Mouse (Mus musculus): Measurements from ENCODE around the gene Ak1. TPM values are rescaled to one million over a fixed set of nuclear protein-coding genes. Genes with fewer than 3 reads are reported as not detected.

Gene Ak1
- total RNA-seq, 2 experiments from 2014 or later: 733 to 743 TPM

DNA sequence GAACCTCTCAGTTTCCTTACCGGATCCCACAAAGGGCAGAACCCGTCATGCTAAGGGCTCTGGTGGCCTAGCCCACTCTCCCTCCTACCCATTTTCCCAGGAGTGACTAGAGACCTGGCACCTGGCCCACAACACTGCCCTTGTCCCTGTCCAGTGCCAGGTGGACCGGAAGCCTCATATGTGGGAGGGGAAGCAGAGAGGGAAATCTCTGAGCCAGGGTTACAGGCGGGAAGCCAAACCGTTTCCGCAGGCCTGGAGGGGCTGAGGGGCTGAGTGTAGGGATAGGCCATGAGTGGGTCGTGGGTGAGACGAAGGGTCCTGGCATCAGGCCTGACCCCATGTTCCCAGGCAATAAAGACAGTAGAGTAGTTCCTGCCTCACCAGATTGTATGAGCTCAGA, 23.1 kb upstream of the Ak1 start:
- intact Hi-C loops (cut with DNase I): no loop called here
- DNase-seq (ENCODE audit: low spot score): no peak

- DNase-seq (ENCODE audit: low spot score): no peak
- intact Hi-C loops (cut with DNase I): no loop called here
Measured at GRCm38 (mm10) chr2:32599409-32599808, 22.1 kb upstream of the Ak1 start, which contains the start of gene St6galnac6. TSS of gene St6galnac6 (plus strand) at chr2:32599709.

DNA sequence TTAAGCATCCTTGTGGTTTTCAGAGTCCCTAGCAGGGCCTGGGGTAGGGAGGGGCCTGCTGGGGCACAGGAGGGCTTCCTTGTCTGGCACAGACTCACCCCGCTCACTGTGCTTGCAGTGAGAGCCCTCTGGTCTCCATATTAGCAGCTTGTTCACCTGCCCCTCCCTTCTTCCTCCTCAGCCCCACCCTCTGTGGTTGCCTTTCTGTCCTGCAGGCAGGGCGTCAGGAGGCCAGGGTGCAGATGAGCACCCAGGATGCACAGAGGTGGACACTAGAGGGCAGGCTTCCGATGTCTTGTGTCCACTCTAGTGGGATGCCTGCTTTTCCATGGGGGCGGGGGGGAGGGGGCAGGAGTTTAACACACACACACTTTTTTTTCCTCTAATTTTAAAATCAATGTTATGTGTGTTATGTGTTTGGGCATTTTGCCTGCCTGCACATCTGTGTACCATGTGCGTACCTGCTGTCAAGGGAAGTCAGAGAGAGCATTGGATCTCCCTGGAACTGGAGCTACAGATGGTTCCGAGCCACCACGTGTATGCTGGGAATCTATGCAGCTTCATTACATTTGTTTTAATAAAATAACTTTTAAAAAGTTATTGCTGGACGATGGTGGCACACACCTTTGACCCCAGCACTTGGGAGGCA, 20.0 kb upstream of the Ak1 start:
- DNase-seq (ENCODE audit: low spot score): no peak

DNA sequence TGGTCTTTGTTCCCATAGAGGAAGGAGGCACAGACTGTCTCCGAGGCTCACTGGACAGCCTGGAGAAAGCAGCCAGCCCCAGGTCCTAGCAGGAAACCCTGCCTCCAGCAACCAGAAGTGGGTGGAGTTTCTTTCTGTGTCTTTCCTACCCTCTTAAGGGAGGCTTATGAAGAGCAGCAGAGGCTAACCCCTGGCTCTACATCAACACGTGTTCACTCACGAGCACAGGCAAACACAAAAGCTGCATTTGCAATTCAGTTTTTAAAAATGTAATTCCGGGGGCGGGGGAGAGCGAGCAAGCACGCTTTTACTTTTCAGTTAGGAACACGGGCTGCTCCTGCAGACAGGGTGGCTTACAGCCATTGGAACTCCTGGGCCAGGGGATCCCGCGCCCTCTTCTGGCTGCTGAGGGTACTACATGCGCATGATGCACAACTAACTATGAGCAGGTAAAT, 18.9 kb upstream of the Ak1 start:
- peak; percentile 70 for DNase-seq (ENCODE audit: low spot score)
- intact Hi-C loops (cut with DNase I): loop anchor here (1.0 kb wide), 1 partner anchor 19 kb away; no protein-coding TSS in a partner anchor

More for the DNA sequence above, 20.0 kb upstream of the Ak1 start:
- intact Hi-C loops (cut with DNase I): loop anchor here (1.0 kb wide), 1 partner anchor 18 kb away; no protein-coding TSS in a partner anchor

GRCm38 (mm10) chr2:32604631-32605030, 16.9 kb upstream of the Ak1 start:
- intact Hi-C loops (cut with DNase I): loop anchor here (1.0 kb wide), 1 partner anchor 18 kb away; no protein-coding TSS in a partner anchor
- DNase-seq (ENCODE audit: low spot score): no peak

DNA sequence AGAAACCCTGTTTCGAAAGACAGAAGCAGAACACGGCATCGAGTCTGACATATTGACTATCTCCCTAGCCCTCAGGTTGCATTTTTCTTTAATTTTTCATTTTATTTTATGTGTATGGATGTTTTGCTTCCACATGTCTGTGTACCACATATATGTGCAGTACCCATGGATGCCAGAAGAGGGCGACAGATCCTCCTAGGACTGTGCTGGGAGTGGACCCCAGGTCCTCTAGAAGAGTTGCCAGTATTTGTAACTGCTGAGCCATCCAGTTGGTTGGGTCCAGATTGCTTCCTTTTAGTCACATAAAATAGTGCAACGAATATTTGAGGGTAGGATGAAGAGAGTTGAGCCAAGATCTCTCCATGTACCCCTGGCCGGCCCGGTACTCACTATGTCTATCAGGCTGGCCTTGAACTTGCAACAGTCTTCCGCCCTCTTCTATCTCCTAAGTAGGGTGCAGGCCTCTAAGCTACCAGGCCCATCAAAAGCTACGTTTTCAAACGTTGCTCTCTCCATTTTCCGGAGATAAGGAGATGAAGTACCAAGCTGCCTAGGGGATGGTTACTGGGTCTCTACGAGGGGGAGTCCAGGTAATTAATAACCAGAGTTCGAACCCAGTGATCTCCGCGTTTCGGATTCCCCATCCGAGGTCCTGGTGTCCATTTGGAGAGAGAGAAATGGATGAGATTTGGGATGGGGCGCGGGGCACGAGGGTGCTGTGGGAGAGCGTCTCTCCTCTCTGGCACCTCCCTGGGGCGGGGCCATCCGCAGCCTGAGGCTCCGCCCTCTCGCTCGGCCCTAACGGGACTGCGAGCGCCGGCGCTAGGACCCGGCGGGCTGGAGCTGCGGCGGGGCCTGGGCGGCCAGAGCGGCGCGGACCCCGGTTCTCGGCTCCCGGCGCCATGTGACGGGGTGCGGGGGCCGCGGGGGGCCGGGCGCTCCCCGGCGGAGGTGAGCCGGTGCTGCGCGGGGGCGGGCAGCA, 15.1 kb upstream of the Ak1 start:
- peak; percentile 81 for DNase-seq (ENCODE audit: low spot score)
- intact Hi-C loops (cut with DNase I): no loop called here

GRCm38 (mm10) chr2:32607262-32607947, 14.2 kb upstream of the Ak1 start:
- intact Hi-C loops (cut with DNase I): no loop called here
- peak; percentile 48 for DNase-seq (ENCODE audit: low spot score)

GRCm38 (mm10) chr2:32608141-32608777, 13.3 kb upstream of the Ak1 start:
- intact Hi-C loops (cut with DNase I): no loop called here

GRCm38 (mm10) chr2:32608778-32609435, 12.7 kb upstream of the Ak1 start:
- intact Hi-C loops (cut with DNase I): no loop called here
- DNase-seq (ENCODE audit: low spot score): no peak

More at GRCm38 (mm10) chr2:32608141-32608777, 13.3 kb upstream of the Ak1 start:
- peak; percentile 76 for DNase-seq (ENCODE audit: low spot score)

GRCm38 (mm10) chr2:32610610-32611229, 10.8 kb upstream of the Ak1 start:
- DNase-seq (ENCODE audit: low spot score): no peak
- intact Hi-C loops (cut with DNase I): no loop called here

DNA sequence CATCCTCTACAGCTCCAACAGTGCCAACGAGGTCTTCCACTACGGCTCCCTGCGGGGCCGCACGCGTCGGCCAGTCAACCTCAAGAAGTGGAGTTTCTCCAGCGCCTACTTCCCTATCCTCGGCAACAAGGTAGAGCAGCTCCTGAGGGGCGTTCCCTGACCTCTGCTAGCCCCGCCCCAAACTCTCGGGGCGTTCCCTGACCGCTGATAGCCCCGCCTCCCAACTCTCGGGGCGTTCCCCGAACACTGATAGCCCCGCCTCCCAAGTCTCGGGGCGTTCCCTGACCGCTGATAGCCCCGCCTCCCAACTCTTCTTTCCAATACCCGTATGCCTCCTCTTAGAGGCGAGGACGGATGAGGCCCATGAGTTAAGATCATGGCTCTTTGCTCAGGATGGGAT, 9.3 kb upstream of the Ak1 start:
- no peak for DNase-seq (ENCODE audit: low spot score)
- intact Hi-C loops (cut with DNase I): no loop called here

DNA sequence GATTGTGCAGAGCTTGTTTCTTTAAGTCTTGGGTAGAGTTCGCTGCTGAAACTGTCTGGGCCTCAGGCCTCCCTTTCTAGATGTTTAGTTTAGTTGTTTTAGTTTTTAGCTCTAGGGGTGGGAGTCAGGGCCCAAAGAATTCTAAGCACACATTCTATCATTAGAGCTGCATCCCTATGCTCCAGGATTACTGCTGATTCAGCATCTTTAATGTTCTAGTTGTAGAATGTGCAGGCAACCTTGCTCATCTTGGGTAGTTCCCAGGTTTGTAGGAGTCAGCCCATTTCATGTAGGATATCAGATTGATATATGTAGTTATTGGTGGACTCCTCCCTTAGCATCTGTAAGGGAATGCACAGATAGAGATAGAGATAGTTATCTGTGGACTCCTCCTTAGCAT, 4.4 kb upstream of the Ak1 start:
- intact Hi-C loops (cut with DNase I): loop anchor here (5.0 kb wide), 1 partner anchor 35 kb away; no protein-coding TSS in a partner anchor
- DNase-seq (ENCODE audit: low spot score): no peak

GRCm38 (mm10) chr2:32617601-32618000, 4.0 kb upstream of the Ak1 start:
- no peak for DNase-seq (ENCODE audit: low spot score)
- intact Hi-C loops (cut with DNase I): loop anchor here (5.0 kb wide), 1 partner anchor 35 kb away; no protein-coding TSS in a partner anchor

DNA sequence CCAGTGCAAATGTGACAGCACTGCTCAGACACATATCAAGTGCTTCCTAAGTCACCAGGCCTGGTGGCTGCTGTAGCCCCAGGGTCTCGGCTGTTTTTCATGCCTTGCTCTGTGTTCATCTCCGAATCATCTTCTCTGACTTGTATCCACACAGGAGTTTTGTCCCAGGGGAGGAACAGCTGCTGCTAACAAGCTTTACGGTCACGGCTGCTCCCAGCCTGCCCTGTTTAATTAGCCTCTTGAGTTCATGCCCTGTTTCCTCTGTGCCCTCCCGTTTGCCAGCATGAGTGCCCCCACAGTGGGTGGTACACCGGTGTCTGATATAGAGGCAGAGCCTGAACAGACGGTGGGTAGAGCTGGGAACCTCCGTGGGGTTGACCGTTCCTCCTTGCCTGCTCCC, 3.5 kb upstream of the Ak1 start:
- intact Hi-C loops (cut with DNase I): loop anchor here (5.0 kb wide), 1 partner anchor 36 kb away; no protein-coding TSS in a partner anchor
- DNase-seq (ENCODE audit: low spot score): no peak

DNA sequence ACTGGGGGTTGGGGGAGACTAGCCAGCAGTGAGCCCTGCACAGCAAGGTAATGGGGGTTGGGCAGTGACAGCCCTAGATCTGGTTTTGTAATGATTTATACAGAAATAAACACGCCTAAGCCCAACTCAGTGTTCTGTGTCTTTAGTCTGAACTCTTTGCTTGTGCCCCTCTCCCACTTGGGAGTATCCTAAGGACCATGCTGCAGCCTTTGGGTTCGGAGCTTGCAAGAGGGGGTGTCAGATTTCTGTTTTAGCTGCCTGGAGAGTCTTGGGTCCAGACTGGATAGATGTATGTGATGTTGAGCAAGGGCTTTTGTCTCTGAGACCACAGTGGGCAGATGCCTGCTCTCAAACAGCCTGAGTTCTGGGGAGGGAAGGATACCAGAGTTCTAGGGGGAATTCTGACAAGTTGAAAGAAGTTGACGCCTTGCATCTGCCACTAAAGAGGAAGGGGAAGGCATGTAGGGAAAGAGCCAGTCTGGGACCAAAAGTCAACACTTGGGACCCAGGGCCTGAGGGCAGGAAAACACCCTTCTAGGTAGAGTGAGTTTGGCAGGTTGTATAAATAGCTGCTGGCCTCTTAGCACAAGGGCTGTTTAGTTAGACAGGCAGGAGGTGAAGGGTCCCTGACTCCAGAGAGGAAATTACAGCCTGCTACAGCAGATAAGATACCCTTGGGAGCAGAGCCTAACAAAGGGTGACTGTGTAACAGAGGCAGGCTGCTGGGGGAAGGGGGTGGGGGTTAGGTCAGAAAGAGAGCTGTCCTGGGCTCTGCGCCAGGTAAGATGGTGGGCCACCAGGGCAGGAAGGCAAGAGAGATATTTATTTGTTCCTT, 659 bp upstream of the Ak1 start:
- DNase-seq (ENCODE audit: low spot score): peak; percentile 70
- intact Hi-C loops (cut with DNase I): no loop called here

DNA sequence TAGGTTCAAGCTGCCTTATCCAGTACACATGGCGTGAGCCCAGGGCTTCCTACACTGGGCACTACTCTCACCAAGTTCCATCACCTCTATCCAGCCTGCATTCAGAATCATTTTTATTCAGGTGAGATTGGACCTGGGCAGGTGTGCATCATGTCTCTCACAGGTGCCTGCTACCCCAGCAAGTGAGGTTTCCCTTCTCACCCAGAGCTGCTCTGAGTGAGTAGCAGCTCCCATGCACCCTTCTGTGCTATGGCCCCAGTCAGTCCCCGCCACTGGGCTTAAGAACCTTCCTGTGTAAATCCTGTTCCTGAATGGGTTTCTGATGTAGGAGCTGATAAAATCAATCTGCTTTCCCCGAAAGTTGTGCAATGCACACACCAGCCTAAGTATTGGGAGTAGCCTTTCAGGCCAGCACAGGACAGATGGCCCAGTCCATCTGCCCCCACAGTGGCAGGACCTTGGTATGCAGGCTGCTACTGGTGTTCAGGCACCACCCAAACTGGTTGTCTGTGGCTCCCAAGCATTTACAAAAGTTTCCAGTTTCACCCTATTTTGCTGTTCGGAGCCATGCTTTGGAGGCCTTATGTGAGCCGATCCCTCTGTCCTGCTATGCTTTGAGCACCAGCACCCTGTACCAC, 2.7 kb downstream of the Ak1 start:
- DNase-seq (ENCODE audit: low spot score): no peak
- intact Hi-C loops (cut with DNase I): no loop called here

GRCm38 (mm10) chr2:32625212-32625872, 3.8 kb downstream of the Ak1 start:
- DNase-seq (ENCODE audit: low spot score): peak; percentile 71
- intact Hi-C loops (cut with DNase I): no loop called here

Data from heart, postnatal 25 days (tissue).